Mouse (Mus musculus) stomach, postnatal 0 days (tissue): ENCODE measurements at regions not wholly inside any gene's neighbourhood (a gene's known extent, or its start where the extent isn't known, plus 50 kb on each side); places are given as distances from the start of the nearest gene placed in this dataset.

ENCODE experiments used
- CTCF ChIP-seq: IDR thresholded peaks from 2 replicates; pipeline ENCODE4 v1.5.1; 2016; ENCODE audit warnings: antibody characterized with exemption, low read depth, mild to moderate bottlenecking, moderate library complexity
- EP300 ChIP-seq: optimal IDR thresholded peaks from 2 replicates; pipeline ENCODE3; 2016; ENCODE audit warnings: antibody characterized with exemption

DNA sequence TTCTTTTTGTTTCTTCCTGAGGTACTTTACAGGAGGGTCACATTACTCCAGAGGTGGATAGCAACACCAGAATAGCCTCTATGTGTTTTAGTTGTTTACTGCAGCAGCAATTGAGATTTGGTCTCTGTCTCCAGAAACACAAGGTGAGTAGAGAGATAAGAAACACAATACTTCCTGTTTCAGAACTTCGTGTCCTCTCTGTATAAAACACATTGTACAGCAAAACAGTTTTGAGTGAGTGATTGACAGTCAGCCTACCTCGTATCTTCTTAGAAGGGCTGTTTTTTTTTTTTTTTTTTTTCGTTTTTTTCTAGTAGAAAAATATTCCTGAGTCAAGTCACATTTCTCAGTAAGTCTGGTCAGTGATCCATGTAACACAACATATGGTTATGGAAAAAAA, 89.6 kb upstream of the Steap1 start:
- no peak for TF ChIP-seq CTCF
- TF ChIP-seq EP300: no peak
